8 mouse cellular contexts compared by ENCODE assay signal in the genomic region with DNA sequence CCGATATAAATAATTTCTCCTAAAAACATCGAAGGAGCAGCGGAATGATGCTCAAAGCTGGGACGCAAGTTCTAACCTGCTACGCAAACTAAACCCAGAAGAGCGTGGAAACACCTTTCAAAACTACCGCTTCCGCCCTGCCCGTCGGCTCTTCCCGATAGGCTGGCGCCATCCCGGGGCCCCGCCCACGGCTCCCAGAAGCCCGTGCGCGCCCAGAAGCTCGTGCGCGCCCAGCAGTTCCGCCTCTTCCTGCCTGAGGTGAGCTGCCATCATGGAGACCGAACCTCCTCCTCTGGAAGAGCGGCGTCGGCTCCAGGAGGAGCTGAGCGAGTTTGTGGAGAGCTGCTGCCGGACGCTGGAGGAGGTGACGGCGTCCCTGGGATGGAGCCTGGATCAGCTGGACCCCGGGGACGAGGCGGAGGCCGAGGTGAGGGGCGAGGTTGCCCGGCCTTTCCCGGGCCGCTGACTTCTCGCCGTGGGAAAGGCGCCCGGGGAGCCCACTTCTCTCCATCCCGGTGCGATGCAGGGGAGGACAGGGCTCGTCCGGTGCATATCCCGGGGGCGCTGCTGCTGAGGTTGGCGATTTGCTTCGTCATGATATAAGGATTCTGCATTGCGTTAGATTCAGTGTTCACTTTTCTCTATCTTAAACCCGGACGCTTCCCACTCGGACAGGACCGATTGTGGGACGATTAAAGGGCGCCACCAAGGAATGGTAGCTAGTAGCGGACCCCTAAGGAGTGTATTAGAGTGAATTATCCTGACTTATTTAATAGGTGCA. TPM values are rescaled to one million over a fixed set of nuclear protein-coding genes. Genes with fewer than 3 reads are reported as not detected.
DNase-seq lines count a peak whose midpoint lies in the region; ATAC-seq and TF ChIP-seq lines count a peak whose summit lies in the region.

TSS of gene Snrnp48 (plus strand) at position 237 of the 781 bp plus-strand sequence.

- peak; percentile 97 for ATAC-seq in heart, embryonic 15.5 days (replicated peaks; ENCODE audit: insufficient number of reproducible peaks, insufficient read depth, low FRiP score, low read depth)
- ATAC-seq in liver, embryonic 14.5 days (ENCODE audit: insufficient read depth), result peak; percentile 98
- ATAC-seq in neural tube, embryonic 11.5 days (ENCODE audit: insufficient read depth, low FRiP score, low TSS enrichment), result peak; percentile 98
- ATAC-seq in stomach, postnatal 0 days (ENCODE audit: low FRiP score, low TSS enrichment), result peak; percentile 93

- no peaks in the 10 kb centered on the region for H3K27me3 ChIP-seq in forebrain, embryonic 10.5 days (ENCODE audit: poor library complexity, severe bottlenecking)
- no peaks in the 10 kb centered on the region for H3K27me3 ChIP-seq in heart, embryonic 15.5 days
- H3K27me3 ChIP-seq in liver, embryonic 14.5 days (ENCODE audit: control insufficient read depth, insufficient read depth, low read length), result no peaks in the 10 kb centered on the region
- H3K27me3 ChIP-seq in neural tube, embryonic 11.5 days (ENCODE audit: control insufficient read depth, insufficient read depth, low read length), result no peaks in the 10 kb centered on the region
- no peaks in the 10 kb centered on the region for H3K27me3 ChIP-seq in stomach, postnatal 0 days (ENCODE audit: control insufficient read depth, insufficient read depth, low read length)

- H3K4me2 ChIP-seq in heart, embryonic 15.5 days, result peak within 1 kb of the TSS; percentile 74
- H3K4me2 ChIP-seq in liver, embryonic 14.5 days (ENCODE audit: low read depth), result peak within 1 kb of the TSS; percentile 80
- H3K4me2 ChIP-seq in neural tube, embryonic 11.5 days (ENCODE audit: low read depth), result peak within 1 kb of the TSS; percentile 56
- peak within 1 kb of the TSS; percentile 75 for H3K4me2 ChIP-seq in stomach, postnatal 0 days (replicated peaks; ENCODE audit: low read depth)

- peak within 1 kb of the TSS; percentile 93 for H3K4me3 ChIP-seq in forebrain, embryonic 10.5 days
- H3K4me3 ChIP-seq in heart, embryonic 15.5 days, result peak within 1 kb of the TSS; percentile 89
- H3K4me3 ChIP-seq in liver, embryonic 14.5 days (ENCODE audit: insufficient read depth in 1 of 2, low read depth in 2 of 2, low read length in 2 of 2), result peak within 1 kb of the TSS; percentile 91 to 94
- H3K4me3 ChIP-seq in neural tube, embryonic 11.5 days (ENCODE audit: low read depth, low read length), result peak within 1 kb of the TSS; percentile 77
- H3K4me3 ChIP-seq in stomach, postnatal 0 days (ENCODE audit: low read depth, low read length), result peak within 1 kb of the TSS; percentile 78

- peak within 1 kb of the TSS; percentile 84 for H3K9ac ChIP-seq in heart, embryonic 15.5 days
- peak within 1 kb of the TSS; percentile 81 for H3K9ac ChIP-seq in liver, embryonic 14.5 days (replicated peaks)
- H3K9ac ChIP-seq in neural tube, embryonic 11.5 days (ENCODE audit: low read length), result peak within 1 kb of the TSS; percentile 84
- peak within 1 kb of the TSS; percentile 88 for H3K9ac ChIP-seq in stomach, postnatal 0 days (ENCODE audit: low read length)

- no peak for TF ChIP-seq EP300 in liver, embryonic 14.5 days (IDR thresholded peaks at IDR 0.05; ENCODE audit: low read depth)
- TF ChIP-seq EP300 in stomach, postnatal 0 days (optimal IDR thresholded peaks at IDR 0.05), result no peak

- peak within 1 kb of the TSS; percentile 93 for H3K27ac ChIP-seq in forebrain, embryonic 10.5 days
- H3K27ac ChIP-seq in heart, embryonic 15.5 days, result peak within 1 kb of the TSS; percentile 94
- H3K27ac ChIP-seq in liver, embryonic 14.5 days, result no peak within 1 kb of the TSS
- H3K27ac ChIP-seq in neural tube, embryonic 11.5 days (ENCODE audit: low read depth, low read length), result peak within 1 kb of the TSS; percentile 85
- peak within 1 kb of the TSS; percentile 83 for H3K27ac ChIP-seq in stomach, postnatal 0 days (replicated peaks)

- peaks cover 14% of the 10 kb centered on the region for H3K4me1 ChIP-seq in forebrain, embryonic 10.5 days
- peaks cover 15% of the 10 kb centered on the region for H3K4me1 ChIP-seq in heart, embryonic 15.5 days (replicated peaks)
- peaks cover 14% of the 10 kb centered on the region in 2 experiments for H3K4me1 ChIP-seq in liver, embryonic 14.5 days (replicated peaks; ENCODE audit: control insufficient read depth in 2 of 2, insufficient read depth in 2 of 2, low read length in 1 of 2)
- 0 out of 2 replicates have a peak, but pooled peaks cover 6% of the 10 kb centered on the region for H3K4me1 ChIP-seq in neural tube, embryonic 11.5 days (ENCODE audit: control insufficient read depth, insufficient read depth, low read length)
- H3K4me1 ChIP-seq in stomach, postnatal 0 days (replicated peaks; ENCODE audit: control insufficient read depth, insufficient read depth), result no peaks in the 10 kb centered on the region

- WGBS in forebrain, embryonic 10.5 days, result under 1% methylated on average over 59 of the region's 59 CpGs
- WGBS in heart, embryonic 15.5 days, result under 1% methylated on average over 59 of the region's 59 CpGs
- under 1% methylated on average over 59 of the region's 59 CpGs for WGBS in liver, embryonic 14.5 days (ENCODE audit: insufficient replicate concordance)
- WGBS in neural tube, embryonic 11.5 days, result under 1% methylated on average over 57 of the region's 59 CpGs
- WGBS in stomach, postnatal 0 days, result under 1% methylated on average over 58 of the region's 59 CpGs

- peak; percentile 78 to 83 for DNase-seq in CD8-positive naive resting alpha-beta T cell, adult 2 months (ENCODE audit: low read depth in 2 of 2, low spot score in 2 of 2)
- peak; percentile 78 for DNase-seq in c-Kit-positive CD71-negative TER-119-negative erythroid progenitor cells, embryonic 14.5 days (ENCODE audit: low read depth)
- DNase-seq in forebrain, embryonic 10.5 days (ENCODE audit: extremely low spot score, low spot score), result peak; percentile 85
- peak; percentile 88 to 94 for DNase-seq in kidney, postnatal 25 days
- peak; percentile 81 to 88 (median 81) for DNase-seq in liver, embryonic 14.5 days (ENCODE audit: low read depth in 3 of 3, low spot score in 3 of 3)
- DNase-seq in neural tube, embryonic 11.5 days (ENCODE audit: low spot score), result peak; percentile 95
- peak; percentile 94 for DNase-seq in stomach, postnatal 0 days (ENCODE audit: low spot score)

- no peak; the same call in 1 of the 2 replicates for TF ChIP-seq CTCF in liver, embryonic 14.5 days (IDR thresholded peaks at IDR 0.05; ENCODE audit: low read depth)
- TF ChIP-seq CTCF in stomach, postnatal 0 days (IDR thresholded peaks at IDR 0.05; ENCODE audit: low read depth), result peak; percentile 10; the same call in 1 of the 2 replicates

- H3K36me3 ChIP-seq in forebrain, embryonic 10.5 days (replicated peaks), result peaks cover 23% of the 10 kb centered on the region
- no peaks in the 10 kb centered on the region; the same call in 1 of the 2 replicates for H3K36me3 ChIP-seq in heart, embryonic 15.5 days
- H3K36me3 ChIP-seq in liver, embryonic 14.5 days (replicated peaks; ENCODE audit: control insufficient read depth, insufficient read depth, low read depth), result no peaks in the 10 kb centered on the region
- no peaks in the 10 kb centered on the region for H3K36me3 ChIP-seq in neural tube, embryonic 11.5 days (ENCODE audit: control insufficient read depth, insufficient read depth, low read length)
- no peaks in the 10 kb centered on the region for H3K36me3 ChIP-seq in stomach, postnatal 0 days (ENCODE audit: control insufficient read depth, insufficient read depth, low read length)

- no peaks in the 10 kb centered on the region for H3K9me3 ChIP-seq in forebrain, embryonic 10.5 days
- H3K9me3 ChIP-seq in heart, embryonic 15.5 days (replicated peaks), result no peaks in the 10 kb centered on the region
- H3K9me3 ChIP-seq in liver, embryonic 14.5 days (ENCODE audit: control insufficient read depth, low read length), result no peaks in the 10 kb centered on the region
- no peaks in the 10 kb centered on the region for H3K9me3 ChIP-seq in neural tube, embryonic 11.5 days (ENCODE audit: control insufficient read depth, low read length)
- no peaks in the 10 kb centered on the region for H3K9me3 ChIP-seq in stomach, postnatal 0 days (ENCODE audit: control insufficient read depth, low read length)

RNA-seq across cellular contexts. Expression of gene Snrnp48, which starts in this region (rescaled TPM):
- polyA plus RNA-seq in forebrain, embryonic 10.5 days (2016; fragmentation: Nextera tagmentation; extraction: Ambion mirVana), result 39.0 and 40.0 TPM in 2 replicates
- polyA plus RNA-seq in heart, embryonic 15.5 days (2015; fragmentation: Nextera tagmentation; extraction: Ambion mirVana), result 18.8 and 24.6 TPM in 2 replicates
- 9.5 and 15.8 TPM in 2 replicates for polyA plus RNA-seq in liver, embryonic 14.5 days (2012; rRNA removed)
- polyA plus RNA-seq in liver, embryonic 14.5 days (2014; fragmentation: Nextera tagmentation; extraction: Ambion mirVana), result 10.9 and 12.0 TPM in 2 replicates
- polyA plus RNA-seq in neural tube, embryonic 11.5 days (2014; fragmentation: Nextera tagmentation; extraction: Ambion mirVana), result 33.2 and 35.3 TPM in 2 replicates
- polyA plus RNA-seq in stomach, postnatal 0 days (2015; fragmentation: Nextera tagmentation; extraction: Ambion mirVana), result 18.1 and 19.4 TPM in 2 replicates
